Mouse (Mus musculus): ENCODE data around the gene Irf2.

Gene Irf2

DNA sequence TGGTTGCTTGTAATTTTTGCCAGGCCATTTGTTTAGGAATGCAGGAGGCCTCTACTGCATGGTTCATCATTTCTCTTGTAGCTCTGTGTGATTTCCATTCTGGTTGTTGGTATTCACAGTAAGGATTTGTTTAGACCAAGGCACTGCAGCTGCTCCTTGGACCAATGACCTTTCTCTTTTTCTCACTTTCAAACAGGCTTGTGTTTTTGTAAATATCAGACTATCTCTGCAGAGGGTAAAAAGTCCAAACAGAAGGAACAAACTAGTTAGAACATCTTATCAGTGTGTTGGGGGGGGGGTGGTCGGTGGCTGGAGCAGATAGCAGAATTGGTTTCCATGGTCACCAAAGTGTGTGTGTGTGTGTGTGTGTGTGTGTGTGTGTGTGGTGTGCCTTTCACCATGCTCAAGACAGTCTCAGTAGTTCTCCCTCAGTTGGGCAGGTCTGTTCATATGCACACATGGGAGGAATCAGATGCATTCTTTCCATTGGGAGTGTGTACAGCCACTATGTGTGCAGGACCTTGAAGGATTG is 61.7 kb downstream of the Irf2 start:
- DNase-seq (ENCODE audit: low spot score): no peak

DNA sequence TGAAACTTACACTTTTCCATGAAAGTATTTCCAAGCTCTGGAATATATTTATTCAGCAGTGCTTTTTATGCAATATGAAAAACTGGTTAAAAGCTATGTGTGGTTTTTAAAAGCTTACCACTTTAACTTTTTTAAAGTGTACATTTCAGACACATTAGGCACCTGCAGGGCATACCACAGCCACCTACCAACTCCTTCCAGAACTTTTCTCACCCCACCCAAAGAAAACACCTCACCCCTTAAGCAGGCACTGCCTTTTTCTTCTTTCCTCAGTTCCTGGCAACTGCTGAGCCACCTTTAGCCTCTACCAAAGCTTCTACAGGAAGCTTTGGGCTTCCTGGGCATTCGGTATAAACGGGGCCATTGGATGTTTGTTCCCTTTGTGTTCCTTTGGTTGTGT is 62.5 kb downstream of the Irf2 start:
- DNase-seq (ENCODE audit: low spot score): no peak

DNA sequence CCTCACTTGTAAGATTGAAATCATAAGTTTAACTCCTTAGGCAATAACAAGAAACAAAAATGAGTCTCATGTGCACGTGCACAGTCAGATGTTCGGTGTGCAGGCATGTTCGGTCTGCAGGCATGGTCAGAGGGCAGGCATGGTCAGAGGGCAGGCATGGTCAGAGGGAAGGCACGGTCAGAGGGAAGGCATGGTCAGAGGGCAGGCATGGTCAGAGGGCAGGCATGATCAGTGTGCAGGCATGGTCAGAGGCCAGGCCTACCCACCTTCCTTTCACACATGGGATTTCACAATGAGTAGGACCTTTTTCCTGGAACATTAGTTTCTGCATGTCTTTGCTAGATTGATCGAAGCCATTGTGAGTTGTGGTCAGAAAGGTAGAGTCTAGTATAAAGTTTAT is 65.2 kb downstream of the Irf2 start:
- no peak for DNase-seq (ENCODE audit: low spot score)

DNA sequence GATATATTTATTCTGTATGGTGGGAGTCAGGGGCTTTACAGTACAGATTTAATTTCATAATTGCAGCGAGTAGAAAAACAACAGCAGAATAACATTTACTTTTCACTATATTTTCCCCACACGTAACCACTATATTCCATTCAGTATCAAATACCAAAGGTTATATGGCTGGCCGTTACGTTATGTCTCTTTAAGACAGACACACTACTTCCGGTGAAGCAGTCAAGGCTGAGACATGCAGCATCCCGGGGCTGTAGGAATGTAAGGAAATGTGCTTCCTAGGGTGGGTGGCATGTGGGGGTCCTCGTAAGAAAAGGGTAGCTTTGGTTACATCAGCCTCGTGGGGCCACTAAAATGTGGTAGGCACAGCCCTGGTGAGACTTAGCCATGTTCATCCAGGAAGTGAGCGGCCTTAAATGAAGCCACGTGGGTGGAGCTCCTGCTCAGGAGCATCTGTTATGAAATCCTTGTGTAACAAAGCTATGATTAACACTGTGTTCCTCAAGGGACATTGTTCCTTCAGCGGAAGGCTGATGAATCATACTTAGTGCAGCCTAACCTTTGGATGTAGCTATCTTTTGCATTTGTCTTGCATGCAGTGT is 71.6 kb downstream of the Irf2 start:
- DNase-seq (ENCODE audit: low spot score): peak; percentile 89

DNA sequence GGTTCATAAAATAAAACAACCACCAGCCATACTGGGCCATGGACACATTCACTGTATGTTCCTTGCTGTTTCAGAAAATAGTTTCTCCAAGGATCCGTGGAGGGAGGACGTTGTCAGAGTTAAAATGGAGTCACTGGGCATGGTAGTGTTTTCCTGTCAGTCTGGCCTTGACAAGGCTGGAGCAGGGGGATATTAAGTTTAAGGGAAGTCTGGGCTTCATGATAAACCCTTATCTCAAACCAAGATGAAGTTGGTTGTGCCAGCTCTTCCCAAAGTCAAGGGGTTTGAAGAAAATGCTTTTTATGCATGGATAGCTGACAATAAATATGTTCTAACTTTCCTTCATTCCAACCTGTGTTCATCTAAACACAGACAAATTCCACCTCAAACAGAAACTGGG is 72.4 kb downstream of the Irf2 start:
- no peak for DNase-seq (ENCODE audit: low spot score)

DNA sequence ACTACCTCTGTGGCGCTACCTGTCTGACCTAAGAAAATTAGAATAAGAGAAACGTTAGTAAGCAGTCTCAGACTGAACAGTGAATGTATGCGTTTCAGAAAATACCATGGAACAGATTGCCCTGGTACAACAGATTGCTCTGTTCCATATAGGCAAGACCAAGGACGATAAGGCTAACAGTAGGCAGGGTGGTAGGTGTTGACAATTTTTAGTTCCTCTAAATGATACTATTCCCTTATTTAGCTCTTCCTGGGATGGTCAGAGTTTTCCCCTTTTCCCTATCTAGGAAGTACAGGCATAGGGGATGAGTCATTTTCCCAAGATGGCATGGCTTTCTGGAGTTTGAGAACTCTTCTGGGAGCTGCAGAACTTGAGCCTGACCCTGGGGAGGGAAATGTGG is 73.4 kb downstream of the Irf2 start:
- DNase-seq (ENCODE audit: low spot score): peak; percentile 30

DNA sequence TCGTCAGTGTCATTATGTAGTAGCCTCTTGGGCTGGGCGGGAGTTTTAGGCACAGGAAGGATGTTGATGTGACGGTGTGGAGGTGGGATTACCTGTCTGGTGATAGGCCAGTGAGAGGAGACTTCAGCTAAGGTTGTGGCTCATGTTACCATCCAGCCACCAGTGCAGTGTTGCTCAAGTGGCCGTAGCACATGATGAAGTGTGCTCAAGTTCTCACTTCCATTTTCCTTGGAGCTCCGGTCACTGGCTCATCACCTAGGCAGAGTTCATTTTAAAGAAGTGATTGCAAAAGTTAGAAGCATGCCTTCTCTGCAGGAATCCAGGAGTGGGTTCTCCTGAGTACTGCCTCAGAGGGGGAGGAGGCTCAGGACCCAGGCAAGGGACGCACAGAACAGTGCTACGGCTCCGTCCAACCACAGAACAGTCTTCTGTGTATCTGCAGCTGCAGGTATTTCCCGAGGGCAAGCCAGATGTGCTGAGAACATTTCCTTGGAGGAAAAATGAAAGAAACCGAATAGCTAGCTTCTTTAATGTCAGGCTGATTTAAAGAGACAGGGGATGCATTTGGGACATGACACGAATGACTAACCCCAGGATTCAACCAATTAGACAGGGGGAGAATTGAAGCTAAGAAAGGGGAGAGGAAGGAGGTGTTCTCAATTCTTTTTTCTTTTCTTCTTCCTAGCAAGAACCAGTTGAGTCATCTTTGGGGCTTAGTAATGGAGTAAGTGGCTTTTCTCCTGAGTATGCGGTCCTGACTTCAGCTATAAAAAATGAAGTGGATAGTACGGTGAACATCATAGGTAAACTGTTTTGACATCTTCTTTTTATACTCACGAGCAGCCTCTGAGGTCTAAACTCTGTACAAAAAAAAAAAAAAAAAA is 78.8 kb downstream of the Irf2 start:
- DNase-seq (ENCODE audit: low spot score): no peak

DNA sequence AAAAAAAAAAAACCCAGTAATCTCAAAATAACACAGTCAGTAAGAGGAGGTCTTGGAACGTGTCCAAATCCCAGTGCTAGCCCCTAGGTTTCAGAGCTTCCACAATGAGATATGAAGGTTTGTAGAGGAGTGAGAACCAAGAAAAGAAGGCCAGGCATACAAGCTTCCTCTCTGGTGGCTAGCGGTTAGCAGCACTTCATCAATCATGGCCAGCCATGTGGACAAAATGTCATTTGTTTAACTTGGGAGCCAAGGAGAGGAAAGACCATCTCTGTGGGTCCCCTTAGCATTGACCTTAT is 79.4 kb downstream of the Irf2 start:
- DNase-seq (ENCODE audit: low spot score): no peak

DNA sequence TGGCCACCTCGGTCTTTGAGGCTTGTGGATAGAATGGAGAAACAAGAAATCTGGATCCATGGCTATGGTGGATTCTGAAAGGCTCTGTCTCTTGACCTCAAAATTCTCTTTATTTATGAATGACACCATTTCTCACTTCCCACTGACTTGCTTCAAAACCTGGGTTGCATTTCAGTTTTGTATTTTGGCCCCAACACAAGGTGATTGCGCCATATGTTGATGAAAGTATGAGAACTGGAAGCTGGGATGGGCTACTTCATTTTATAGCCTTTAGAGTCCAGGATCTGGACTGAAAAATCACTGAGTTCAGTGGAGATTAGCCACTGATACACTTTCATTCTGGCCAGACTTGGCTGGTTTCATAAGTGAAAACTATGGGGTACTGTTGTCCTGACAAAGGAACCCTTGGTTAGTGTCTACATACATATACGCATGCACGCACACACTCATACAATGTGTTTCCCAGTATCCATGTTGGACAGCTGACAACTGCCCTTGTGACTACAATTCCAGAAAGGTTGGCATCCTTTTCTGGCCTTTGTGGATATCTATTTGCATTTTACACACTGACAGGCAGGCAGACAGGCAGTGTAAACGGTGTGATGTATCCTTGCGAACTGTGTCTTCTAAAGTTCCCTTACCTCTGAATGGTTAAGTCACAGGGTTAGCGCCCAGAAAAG is 89.3 kb downstream of the Irf2 start:
- DNase-seq (ENCODE audit: low spot score): no peak

DNA sequence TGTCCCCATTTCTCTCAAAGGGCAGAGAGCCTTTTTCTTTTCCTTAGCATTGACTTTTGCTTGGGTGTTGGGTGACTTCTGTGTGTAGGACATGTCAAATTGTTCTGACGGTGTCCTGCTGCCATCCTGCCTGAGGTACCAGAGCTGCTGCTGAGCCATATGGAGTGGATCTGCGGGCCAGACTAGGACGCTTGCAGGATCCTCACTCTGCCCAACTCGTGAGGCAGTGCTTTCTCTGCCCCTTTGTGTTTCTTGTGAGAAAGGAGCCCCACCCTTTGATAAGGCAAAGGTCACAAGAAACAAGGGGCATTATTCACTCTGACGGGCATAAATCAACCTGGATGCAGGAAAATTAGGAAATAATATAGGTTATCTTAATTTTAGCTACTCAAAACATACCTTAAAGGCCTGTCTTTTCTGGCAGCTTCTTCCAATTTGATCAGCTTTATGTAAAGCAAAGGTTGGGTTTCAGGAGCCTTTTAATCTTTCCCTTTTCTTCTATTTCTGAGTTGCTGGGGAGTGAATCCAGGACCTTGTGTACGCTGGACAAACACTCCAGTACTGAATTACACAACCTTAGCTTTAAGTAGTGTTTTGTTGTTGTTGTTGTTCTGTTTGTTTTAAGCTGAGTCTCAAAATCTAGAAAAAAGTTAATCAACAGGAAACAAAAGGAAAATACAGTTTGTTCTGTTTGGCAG is 90.0 kb downstream of the Irf2 start:
- DNase-seq (ENCODE audit: low spot score): no peak

DNA sequence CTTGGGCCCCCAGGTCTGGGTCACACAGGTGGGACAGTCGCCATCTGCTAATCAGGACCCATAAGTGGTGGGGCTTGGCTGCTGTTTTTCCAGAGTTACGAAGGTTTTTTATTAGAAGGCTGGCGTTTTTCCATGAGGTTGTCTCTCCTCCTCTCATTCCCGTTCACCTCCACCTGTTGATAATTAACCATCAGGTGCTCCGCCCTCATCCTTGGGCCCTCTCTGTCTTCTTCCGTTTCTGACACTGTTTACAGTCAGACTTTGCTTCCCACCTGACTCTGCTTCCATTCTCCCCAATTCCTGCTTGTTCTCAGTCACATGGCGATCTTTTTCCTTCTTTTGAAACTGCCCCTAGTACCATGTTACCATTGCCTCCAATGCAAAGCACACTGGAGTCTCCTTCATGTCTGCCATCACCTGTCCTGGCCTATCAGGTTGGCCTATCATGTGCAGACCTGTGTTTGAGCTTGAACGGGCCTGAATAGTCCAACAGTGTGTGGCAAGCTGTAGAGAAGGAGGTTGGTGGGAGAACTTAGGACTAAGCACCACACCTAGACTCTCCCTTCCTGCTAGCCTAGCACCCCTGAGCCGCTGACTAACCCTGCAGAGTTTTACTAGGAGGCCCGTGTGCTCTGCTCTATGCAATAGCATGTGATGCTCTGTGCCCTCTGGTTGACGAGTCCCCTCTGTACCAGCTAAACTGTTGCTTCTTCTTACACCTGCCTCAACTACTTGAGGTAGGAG is 90.8 kb downstream of the Irf2 start:
- no peak for DNase-seq (ENCODE audit: low spot score)

DNA sequence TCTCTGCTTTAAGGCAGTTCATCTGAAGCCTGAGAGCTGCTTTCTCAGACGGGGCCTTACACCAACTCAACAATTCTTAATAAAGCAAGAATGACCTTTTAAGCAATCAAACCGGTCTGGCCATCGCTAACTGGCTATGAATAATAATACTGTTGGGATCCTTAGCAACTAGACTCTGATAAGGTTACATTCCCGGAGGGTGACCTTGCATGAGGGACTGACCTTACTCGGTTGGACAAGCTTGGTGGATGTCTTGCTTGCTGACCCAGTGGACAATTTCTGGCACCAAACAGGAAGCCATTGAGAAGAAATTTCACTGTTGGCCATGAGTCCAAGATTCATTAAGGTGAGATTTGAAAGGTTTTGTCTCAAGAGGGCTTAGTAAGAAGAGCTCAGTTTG is 92.4 kb downstream of the Irf2 start:
- no peak for DNase-seq (ENCODE audit: low spot score)

DNA sequence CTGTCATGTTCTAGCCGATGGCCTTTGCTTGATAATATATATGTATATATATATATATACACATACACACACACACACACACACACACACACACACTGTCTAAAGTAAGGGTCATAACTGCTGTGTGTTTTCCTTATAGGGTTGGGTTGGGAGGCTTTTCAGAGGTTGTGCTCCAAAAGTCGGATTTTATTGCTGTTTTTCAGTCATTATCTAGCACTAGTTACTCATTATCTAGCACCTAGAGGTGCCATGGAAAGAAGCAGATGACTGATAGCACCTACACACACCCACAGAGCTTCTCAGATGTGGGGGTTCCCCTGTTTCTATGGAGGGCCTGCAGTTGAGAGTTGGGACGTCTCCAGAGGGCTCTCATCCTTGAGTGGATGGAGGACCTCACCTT is 92.9 kb downstream of the Irf2 start:
- no peak for DNase-seq (ENCODE audit: low spot score)

DNA sequence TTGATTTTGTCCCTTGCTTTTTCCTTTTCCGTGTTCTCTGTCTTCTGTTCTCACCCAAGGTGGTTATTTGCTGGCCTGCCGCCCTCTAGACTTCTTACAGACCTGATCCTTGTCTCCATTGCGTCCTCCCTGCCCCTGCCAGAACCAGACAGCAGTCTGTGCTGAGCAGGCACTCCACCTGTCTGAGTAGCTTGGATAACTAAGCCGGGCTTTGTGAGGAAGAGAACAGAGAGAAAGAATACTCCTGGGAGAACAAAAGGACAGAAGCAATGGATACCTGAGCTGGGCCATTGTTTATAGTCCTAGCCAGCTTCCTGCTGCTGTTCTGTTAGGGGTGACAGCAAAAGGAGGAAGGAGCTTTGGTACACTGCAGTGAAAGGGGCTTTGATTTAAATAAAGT is 94.2 kb downstream of the Irf2 start:
- no peak for DNase-seq (ENCODE audit: low spot score)

DNA sequence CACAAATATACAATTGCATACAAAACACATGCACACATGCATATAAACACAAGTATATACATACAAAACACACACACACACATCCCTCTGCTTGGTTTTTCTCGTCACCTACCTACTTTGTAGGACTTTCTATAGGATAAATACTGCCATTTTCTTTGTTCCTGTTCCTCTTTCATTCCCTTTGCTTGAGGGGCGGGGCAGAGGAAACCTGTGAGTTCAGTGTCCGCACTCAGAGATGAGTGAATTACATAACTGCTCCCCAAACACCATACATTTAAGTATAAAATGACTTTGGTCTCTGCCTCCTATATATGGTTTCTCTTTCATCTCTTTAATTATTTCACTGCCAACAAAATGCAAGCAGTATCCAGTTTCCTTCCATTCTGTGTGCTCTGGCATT is 94.9 kb downstream of the Irf2 start:
- DNase-seq (ENCODE audit: low spot score): no peak

DNA sequence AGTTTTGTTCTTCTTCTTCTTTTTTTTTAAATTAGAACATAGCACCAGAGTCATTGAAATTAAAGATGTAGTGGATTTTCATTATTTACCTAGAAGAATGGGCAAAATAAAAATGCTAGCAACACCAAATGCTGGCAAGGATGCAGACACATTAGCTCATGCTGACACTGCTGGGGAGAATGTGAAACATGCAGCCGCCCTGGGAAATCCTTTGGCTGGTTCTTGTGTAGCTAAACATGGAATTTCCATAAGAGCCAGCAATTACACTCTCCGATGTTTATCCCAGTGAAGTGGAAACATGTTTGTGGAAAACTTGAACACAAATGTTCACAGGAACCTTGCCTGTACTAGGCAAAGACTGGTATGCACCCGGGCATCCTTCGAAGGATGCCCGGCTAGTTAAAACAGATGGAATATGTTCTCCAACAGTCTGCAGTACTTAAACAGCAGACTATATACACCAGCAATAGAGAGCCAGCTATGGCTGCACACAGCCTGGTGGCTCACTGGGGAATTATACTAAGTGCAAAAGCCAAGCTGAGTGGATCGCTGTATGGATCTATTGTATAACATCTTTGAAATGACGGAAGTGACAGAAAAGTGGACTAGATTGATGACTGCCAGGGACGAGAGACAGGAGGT is 96.6 kb downstream of the Irf2 start:
- DNase-seq (ENCODE audit: low spot score): no peak

DNA sequence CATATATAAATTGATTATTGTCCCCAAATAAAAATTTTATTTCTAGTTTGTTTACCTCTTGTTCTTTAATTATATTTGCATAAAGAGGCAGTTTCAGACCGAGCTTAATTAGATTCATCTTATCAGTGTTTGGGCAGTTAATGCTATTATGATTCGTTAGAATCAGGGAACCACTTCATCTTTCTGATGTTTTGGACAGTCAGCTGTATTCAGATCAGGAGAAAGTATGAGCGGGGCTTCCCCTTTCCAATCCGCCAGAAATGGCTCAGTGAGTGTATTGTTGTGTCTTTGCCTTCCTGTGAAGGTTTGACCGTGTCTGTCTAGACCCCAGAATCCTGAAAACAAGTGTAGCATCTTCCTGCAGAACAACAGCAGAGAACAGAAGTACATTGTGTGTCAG is 97.4 kb downstream of the Irf2 start:
- DNase-seq (ENCODE audit: low spot score): no peak

DNA sequence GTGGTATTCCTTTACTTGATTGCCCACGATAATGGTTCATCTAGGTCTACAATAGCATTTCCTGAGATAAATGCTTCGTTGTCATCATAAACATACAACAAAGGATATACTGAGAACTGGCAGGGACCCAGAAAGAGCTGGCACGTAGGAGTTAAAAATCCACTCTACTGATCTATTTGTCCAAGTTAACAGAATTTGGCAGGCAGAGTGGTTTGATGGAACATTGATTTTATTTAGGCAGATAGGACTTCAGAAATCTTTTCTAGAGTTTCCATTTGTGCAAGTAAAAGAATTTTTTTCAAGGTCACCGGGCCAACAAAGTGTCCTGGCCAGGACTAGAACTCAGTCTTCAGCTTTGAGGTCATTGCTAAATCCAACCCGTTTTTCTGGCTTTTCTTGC is 98.5 kb downstream of the Irf2 start:
- no peak for DNase-seq (ENCODE audit: low spot score)

DNA sequence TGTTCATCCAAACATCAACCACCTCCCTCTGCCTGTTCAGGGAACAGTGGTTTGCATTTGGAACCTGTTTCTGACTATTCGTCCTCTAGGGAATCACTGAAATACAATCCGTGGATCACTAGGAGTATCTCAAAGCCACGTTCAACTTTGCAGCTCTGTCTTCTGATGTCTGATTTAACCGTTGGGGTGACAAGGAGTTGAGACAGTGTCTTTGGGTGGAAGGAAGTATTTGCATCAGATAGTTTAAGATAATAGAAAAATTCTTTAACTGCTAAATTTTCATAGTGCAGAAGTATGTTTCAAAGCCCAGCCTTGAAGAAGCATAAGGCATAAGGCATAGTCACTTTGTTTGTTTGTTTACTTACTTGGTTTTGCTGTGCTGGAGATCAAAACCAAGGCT is 100.9 kb downstream of the Irf2 start:
- DNase-seq (ENCODE audit: low spot score): no peak

DNA sequence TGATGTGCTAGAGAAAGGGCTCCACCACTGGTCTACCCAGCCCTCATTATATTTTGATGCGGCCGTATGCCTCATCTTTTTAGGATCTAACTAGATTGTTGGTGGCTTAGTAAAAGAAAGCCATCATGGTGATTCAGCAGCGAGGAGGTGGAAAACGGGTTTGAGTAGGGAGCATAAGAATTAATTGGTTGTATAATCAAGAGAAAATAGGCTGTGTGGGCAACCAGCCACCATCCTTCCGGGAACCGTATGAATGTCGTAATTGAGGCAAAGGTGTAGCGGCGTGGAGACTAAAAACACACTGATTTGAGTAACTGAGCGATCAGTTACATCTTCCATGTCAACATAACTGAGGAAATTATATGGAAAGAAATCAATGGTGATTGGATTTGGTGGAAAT is 101.3 kb downstream of the Irf2 start:
- DNase-seq (ENCODE audit: low spot score): no peak

DNA sequence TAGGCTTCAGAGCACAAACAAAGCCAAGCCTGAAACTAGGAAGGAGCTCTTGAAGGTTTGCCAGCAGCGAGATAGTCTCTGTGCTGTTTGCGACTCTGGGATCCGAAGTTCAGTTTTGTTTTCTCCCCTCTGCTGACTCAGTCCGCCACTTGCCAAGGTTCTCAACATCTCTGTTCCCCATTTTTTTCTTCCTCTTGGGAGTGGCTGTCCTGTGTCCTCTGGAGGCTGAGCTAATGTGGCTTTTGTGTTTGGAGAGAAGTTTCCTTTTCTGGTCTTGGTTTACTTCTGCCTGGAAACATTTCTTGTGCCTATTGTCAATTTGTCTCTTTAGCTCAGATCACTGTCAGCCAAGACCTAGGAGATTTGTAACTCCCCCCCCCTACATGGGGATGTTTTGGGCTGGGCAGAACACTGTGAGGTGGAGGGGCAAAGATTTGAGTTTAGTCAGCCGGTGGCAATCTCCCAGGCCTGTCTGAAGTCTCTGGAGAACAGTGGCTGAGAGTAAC is 103.2 kb downstream of the Irf2 start:
- no peak for DNase-seq (ENCODE audit: low spot score)
